Mouse (Mus musculus) small intestine, adult 2 months (tissue): ENCODE data around the gene Rimbp3.

ENCODE experiments used
- CTCF ChIP-seq: fragments of 200-500 bp; IDR thresholded peaks from 2 replicates; pipeline ENCODE4 v1.5.1; 2012; ENCODE audit warnings: low read depth, mild to moderate bottlenecking, control low read depth, inconsistent platforms, low read length, moderate library complexity, mixed read lengths; ENCODE audit not compliant: insufficient replicate concordance, insufficient read length; ENCODE audit errors: extremely low read depth
- POLR2A ChIP-seq: fragments of 200-500 bp; IDR thresholded peaks from 2 replicates; pipeline ENCODE4 v1.6.1; 2012; ENCODE audit warnings: low read depth, mild to moderate bottlenecking, control low read depth, inconsistent platforms, low read length, moderate library complexity

- TF ChIP-seq CTCF: no peak
- TF ChIP-seq POLR2A: no peak
Observed at GRCm38 (mm10) chr16:17251539-17251938, 43.1 kb downstream of the Rimbp3 start.
